Mouse (Mus musculus): ENCODE measurements around the gene Trex2. TPM values are rescaled to one million over a fixed set of nuclear protein-coding genes. Genes with fewer than 3 reads are reported as not detected.
"Not testable (repeated sequence)": the region's sequence is repeated elsewhere in the genome, so short reads cannot be mapped to it uniquely, and the experiment has no call there.

The Trex2 gene
- polyA plus RNA-seq, 1 experiment from 2014 or later, result not detected

DNA sequence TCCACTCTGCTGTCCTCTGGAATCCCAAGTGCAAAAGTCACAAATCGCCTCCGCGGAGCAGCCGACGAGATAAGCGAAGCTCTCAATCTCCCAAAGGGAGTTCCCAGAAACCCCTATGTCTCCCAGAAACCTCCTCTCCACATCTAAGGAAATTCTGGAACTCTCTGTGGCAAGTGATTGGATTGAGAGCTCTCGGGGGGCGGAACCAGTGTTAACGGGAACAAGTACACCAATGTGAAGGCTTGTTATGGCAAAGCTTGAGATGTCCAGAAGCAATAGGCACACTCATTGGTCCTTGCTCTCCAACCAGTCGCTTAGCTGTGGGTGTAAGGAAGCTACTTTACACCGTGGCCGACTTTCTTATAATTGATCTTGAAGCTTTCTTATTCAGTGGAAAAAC is 33.5 kb downstream of the Trex2 start:
- Histone ChIP-seq H3K27ac (ENCODE audit: low read depth, low read length) (no peak overlapping the region), H3K4me1 (replicated peaks; ENCODE audit: control insufficient read depth, insufficient read depth, low read length) (no peaks in the 10 kb centered on the region), H3K9ac (ENCODE audit: low read depth, low read length) (no peak overlapping the region), H3K36me3 (ENCODE audit: control insufficient read depth, insufficient read depth) (no peaks in the 10 kb centered on the region), H3K9me3 (ENCODE audit: control insufficient read depth) (no peaks in the 10 kb centered on the region), H3K4me3 (ENCODE audit: low read depth, low read length) (no peak overlapping the region), H3K4me2 (replicated peaks; ENCODE audit: low read depth) (no peak overlapping the region), H3K27me3 (replicated peaks; ENCODE audit: control insufficient read depth, insufficient read depth, low read length) (no peaks in the 10 kb centered on the region)
- no peak for ATAC-seq
- TF ChIP-seq CTCF (IDR thresholded peaks at IDR 0.05; ENCODE audit: low read depth), result no peak
- 93% methylated on average over 12 of the region's 12 CpGs for WGBS

DNA sequence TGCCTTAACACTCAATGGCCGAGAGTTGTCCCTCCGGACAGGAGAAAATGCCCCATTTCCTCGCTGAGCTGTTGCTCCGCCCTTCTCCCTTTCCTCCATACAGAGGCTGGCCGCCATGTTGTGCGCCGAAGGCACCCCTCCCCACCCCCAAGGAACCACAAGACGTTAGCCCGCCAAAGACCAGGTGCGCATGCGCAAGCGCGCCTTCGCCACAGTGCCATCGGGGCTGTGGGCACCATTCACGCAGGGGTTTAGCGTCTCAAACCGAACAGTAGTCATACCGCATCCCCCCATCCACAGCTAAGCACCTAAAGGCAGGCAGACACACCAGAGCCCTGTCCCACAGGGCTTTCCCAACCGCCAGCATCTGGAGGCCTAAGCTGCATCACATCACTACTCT is 34.2 kb downstream of the Trex2 start:
- no peak overlapping the region for H3K4me2 ChIP-seq (replicated peaks; ENCODE audit: low read depth)
- no peak overlapping the region for H3K27ac ChIP-seq (ENCODE audit: low read depth, low read length)
- ATAC-seq, result no peak
- 90% methylated on average over 19 of the region's 20 CpGs for WGBS
- no peak overlapping the region for H3K9ac ChIP-seq (ENCODE audit: low read depth, low read length)
- no peaks in the 10 kb centered on the region for H3K27me3 ChIP-seq (replicated peaks; ENCODE audit: control insufficient read depth, insufficient read depth, low read length)
- no peak overlapping the region for H3K4me3 ChIP-seq (ENCODE audit: low read depth, low read length)
- no peak for TF ChIP-seq CTCF (IDR thresholded peaks at IDR 0.05; ENCODE audit: low read depth)
- H3K9me3 ChIP-seq (ENCODE audit: control insufficient read depth), result no peaks in the 10 kb centered on the region
- no peaks in the 10 kb centered on the region for H3K36me3 ChIP-seq (ENCODE audit: control insufficient read depth, insufficient read depth)
- H3K4me1 ChIP-seq (replicated peaks; ENCODE audit: control insufficient read depth, insufficient read depth, low read length), result no peaks in the 10 kb centered on the region

DNA sequence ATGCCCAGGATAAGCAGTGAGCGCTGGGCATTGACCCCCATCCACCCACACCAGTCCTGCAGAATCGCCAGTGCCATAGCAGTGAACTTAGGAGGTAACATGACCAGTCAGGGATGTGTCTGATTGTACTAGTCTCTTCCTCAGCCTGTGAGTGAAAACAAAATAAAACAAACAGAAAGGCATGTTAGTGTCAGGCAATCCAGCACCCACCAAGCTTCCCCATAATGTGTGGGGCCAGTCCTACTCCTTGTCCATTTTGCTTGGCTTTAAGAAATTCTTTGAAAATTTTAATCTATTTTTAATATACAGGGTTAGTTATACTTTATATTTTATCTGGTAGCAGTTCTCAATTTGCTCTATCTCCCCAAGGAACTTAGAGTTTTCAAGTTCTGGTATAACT is 36.5 kb downstream of the Trex2 start, which contains the start of gene Gm18336:
Gm18336 (minus strand) TSS at position 101 of the 400 bp plus-strand sequence.
- ATAC-seq, result not testable (repeated sequence)

DNA sequence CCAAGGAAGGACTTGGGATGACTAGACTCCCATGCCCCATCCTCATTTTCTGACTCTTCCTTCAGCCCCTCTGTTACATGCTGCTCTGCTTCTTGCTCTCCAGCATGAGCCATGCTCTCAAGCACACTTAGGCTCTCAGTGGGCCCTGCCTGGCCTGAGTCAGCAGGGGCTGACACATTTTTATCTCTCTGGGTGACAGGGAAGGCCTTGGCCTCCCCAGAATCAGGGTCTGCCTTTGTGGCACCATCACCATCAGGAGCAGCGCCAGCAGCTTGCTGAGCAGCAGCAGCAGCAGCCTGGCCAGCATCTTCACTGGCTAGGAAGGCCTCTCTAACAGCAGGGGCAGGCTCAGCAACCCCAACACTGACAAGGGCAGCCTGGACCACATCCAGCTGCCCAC is 38.7 kb downstream of the Trex2 start:
- no peak overlapping the region for H3K4me2 ChIP-seq (replicated peaks; ENCODE audit: low read depth)
- H3K9ac ChIP-seq (ENCODE audit: low read depth, low read length), result no peak overlapping the region
- 100% methylated on average over 1 of the region's 1 CpGs for WGBS
- H3K4me3 ChIP-seq (ENCODE audit: low read depth, low read length), result no peak overlapping the region
- no peaks in the 10 kb centered on the region for H3K36me3 ChIP-seq (ENCODE audit: control insufficient read depth, insufficient read depth)
- H3K9me3 ChIP-seq (ENCODE audit: control insufficient read depth), result no peaks in the 10 kb centered on the region
- no peak overlapping the region for H3K27ac ChIP-seq (ENCODE audit: low read depth, low read length)
- TF ChIP-seq CTCF (IDR thresholded peaks at IDR 0.05; ENCODE audit: low read depth), result no peak
- ATAC-seq, result no peak
- no peaks in the 10 kb centered on the region for H3K4me1 ChIP-seq (replicated peaks; ENCODE audit: control insufficient read depth, insufficient read depth, low read length)
- no peaks in the 10 kb centered on the region for H3K27me3 ChIP-seq (replicated peaks; ENCODE audit: control insufficient read depth, insufficient read depth, low read length)

More for the DNA sequence above, 36.5 kb downstream of the Trex2 start, which contains the start of gene Gm18336:
- H3K4me3 ChIP-seq (ENCODE audit: low read depth, low read length); H3K9me3 ChIP-seq (ENCODE audit: control insufficient read depth); H3K4me1 ChIP-seq (replicated peaks; ENCODE audit: control insufficient read depth, insufficient read depth, low read length); H3K4me2 ChIP-seq (replicated peaks; ENCODE audit: low read depth); H3K36me3 ChIP-seq (ENCODE audit: control insufficient read depth, insufficient read depth); H3K9ac ChIP-seq (ENCODE audit: low read depth, low read length); H3K27me3 ChIP-seq (replicated peaks; ENCODE audit: control insufficient read depth, insufficient read depth, low read length); H3K27ac ChIP-seq (ENCODE audit: low read depth, low read length): not testable (repeated sequence)
- 92% methylated on average over 1 of the region's 2 CpGs for WGBS

DNA sequence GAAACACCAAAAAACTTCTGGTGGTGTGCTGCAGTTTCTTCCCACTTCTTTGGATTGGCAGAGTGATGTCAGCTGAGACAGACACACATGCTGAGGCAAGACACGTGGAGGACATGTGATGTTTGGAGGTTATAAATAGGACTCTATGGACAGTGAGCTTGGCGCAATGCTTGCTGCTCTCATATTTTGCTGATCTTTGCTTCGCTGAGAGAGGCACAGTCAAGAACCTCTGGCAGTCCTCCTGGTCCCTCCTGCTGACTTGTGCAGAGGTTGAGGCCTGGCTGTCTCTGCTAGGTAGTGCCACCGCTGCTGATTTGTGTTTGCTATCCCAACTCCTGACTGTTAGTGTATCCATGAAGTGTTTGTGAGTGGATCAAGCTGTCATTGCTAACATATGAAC is 43.7 kb downstream of the Trex2 start:
- TF ChIP-seq CTCF (IDR thresholded peaks at IDR 0.05; ENCODE audit: low read depth), result no peak
- no peak overlapping the region for H3K4me2 ChIP-seq (replicated peaks; ENCODE audit: low read depth)
- no peaks in the 10 kb centered on the region for H3K4me1 ChIP-seq (replicated peaks; ENCODE audit: control insufficient read depth, insufficient read depth, low read length)
- H3K27ac ChIP-seq (ENCODE audit: low read depth, low read length), result no peak overlapping the region
- no peak overlapping the region for H3K9ac ChIP-seq (ENCODE audit: low read depth, low read length)
- no peaks in the 10 kb centered on the region for H3K9me3 ChIP-seq (ENCODE audit: control insufficient read depth)
- WGBS, result 76% methylated on average over 4 of the region's 4 CpGs
- no peak for ATAC-seq
- no peak overlapping the region for H3K4me3 ChIP-seq (ENCODE audit: low read depth, low read length)
- no peaks in the 10 kb centered on the region for H3K36me3 ChIP-seq (ENCODE audit: control insufficient read depth, insufficient read depth)
- H3K27me3 ChIP-seq (replicated peaks; ENCODE audit: control insufficient read depth, insufficient read depth, low read length), result no peaks in the 10 kb centered on the region

DNA sequence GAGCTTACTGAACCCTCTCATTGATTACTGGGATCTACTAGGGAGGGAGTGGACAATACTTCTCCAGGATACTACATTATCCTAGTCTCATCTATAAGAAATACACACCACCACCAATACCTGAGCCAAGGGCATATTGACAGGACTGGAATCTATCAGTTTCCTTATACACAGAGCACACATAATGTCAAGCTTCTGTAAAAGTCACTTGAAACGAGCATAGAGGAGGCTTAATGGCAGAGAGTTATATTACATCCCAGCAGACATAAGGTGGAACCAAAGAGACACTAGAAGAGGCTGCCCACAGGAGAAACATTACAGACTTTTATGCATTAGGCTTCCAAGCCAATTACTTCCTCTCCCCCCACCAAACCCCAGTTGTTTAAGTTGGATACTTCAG is 50.2 kb downstream of the Trex2 start:
- Histone ChIP-seq H3K4me2 (replicated peaks; ENCODE audit: low read depth) (no peak overlapping the region), H3K4me3 (ENCODE audit: low read depth, low read length) (no peak overlapping the region), H3K9me3 (ENCODE audit: control insufficient read depth) (no peaks in the 10 kb centered on the region), H3K9ac (ENCODE audit: low read depth, low read length) (no peak overlapping the region), H3K27me3 (replicated peaks; ENCODE audit: control insufficient read depth, insufficient read depth, low read length) (no peaks in the 10 kb centered on the region), H3K27ac (ENCODE audit: low read depth, low read length) (no peak overlapping the region), H3K36me3 (ENCODE audit: control insufficient read depth, insufficient read depth) (no peaks in the 10 kb centered on the region), H3K4me1 (replicated peaks; ENCODE audit: control insufficient read depth, insufficient read depth, low read length) (no peaks in the 10 kb centered on the region)
- ATAC-seq, result no peak
- 24% methylated on average over 1 of the region's 1 CpGs for WGBS
- TF ChIP-seq CTCF (IDR thresholded peaks at IDR 0.05; ENCODE audit: low read depth), result no peak

DNA sequence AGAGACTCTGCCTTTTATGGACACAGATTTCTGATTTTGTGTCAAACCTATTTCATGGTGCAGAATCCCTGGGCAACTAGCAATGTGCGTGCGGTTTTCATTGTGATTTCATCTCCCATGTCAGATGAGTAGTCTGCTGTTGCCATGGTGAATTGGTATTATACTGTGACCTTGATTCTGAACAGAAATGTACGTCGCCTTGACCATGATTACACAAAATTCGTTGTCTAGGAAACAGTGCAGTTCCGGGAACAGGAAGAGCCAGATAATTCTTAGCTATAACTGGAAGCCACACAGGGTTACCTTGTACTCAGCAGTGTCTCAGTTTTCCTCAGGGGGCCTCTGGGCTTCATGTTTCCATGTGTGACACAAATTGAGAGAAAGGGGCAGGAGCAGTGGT is 50.7 kb downstream of the Trex2 start:
- Histone ChIP-seq H3K9ac (ENCODE audit: low read depth, low read length) (no peak overlapping the region), H3K27me3 (replicated peaks; ENCODE audit: control insufficient read depth, insufficient read depth, low read length) (no peaks in the 10 kb centered on the region), H3K4me2 (replicated peaks; ENCODE audit: low read depth) (no peak overlapping the region), H3K36me3 (ENCODE audit: control insufficient read depth, insufficient read depth) (no peaks in the 10 kb centered on the region), H3K9me3 (ENCODE audit: control insufficient read depth) (no peaks in the 10 kb centered on the region), H3K4me1 (replicated peaks; ENCODE audit: control insufficient read depth, insufficient read depth, low read length) (no peaks in the 10 kb centered on the region), H3K27ac (ENCODE audit: low read depth, low read length) (no peak overlapping the region), H3K4me3 (ENCODE audit: low read depth, low read length) (no peak overlapping the region)
- no peak for TF ChIP-seq CTCF (IDR thresholded peaks at IDR 0.05; ENCODE audit: low read depth)
- ATAC-seq, result no peak
- WGBS, result 61% methylated on average over 6 of the region's 6 CpGs

Other genes starting within 250 kb of the Trex2 start
- gene Xlr3b, start 243.1 kb downstream of the Trex2 start, polyA plus RNA-seq (2015; fragmentation: Nextera tagmentation; extraction: Ambion mirVana), result 0.91 and 2.6 TPM in 2 replicates
- gene Xlr4b, start 221.0 kb downstream of the Trex2 start, polyA plus RNA-seq (2015; fragmentation: Nextera tagmentation; extraction: Ambion mirVana), result 0.50 and 0.88 TPM in 2 replicates
- gene F8a, start 207.1 kb downstream of the Trex2 start, polyA plus RNA-seq (2015; fragmentation: Nextera tagmentation; extraction: Ambion mirVana), result 21.8 and 24.2 TPM in 2 replicates
- gene Xlr4c, start 192.2 kb downstream of the Trex2 start, polyA plus RNA-seq (2015; fragmentation: Nextera tagmentation; extraction: Ambion mirVana), result 0.40 and 0.63 TPM in 2 replicates
- gene Xlr3c, start 170.0 kb downstream of the Trex2 start, polyA plus RNA-seq (2015; fragmentation: Nextera tagmentation; extraction: Ambion mirVana), result not detected in 2 replicates
- 0.65 and 0.97 TPM in 2 replicates for gene Xlr5a, start 142.4 kb downstream of the Trex2 start, polyA plus RNA-seq (2015; fragmentation: Nextera tagmentation; extraction: Ambion mirVana)
- gene Xlr5c, start 142.4 kb downstream of the Trex2 start, polyA plus RNA-seq (2015; fragmentation: Nextera tagmentation; extraction: Ambion mirVana), result 0.54 and 0.59 TPM in 2 replicates
- gene Gm45015, start 98.5 kb downstream of the Trex2 start, polyA plus RNA-seq (2015; fragmentation: Nextera tagmentation; extraction: Ambion mirVana), result not detected in 2 replicates
- 2.2 and 2.3 TPM in 2 replicates for gene Zfp275, start 92.7 kb downstream of the Trex2 start, polyA plus RNA-seq (2015; fragmentation: Nextera tagmentation; extraction: Ambion mirVana)
- gene Gm18336, start 36.6 kb downstream of the Trex2 start, polyA plus RNA-seq (2015; fragmentation: Nextera tagmentation; extraction: Ambion mirVana), result not detected in 2 replicates
- gene Zfp92, start 24.2 kb downstream of the Trex2 start, polyA plus RNA-seq (2015; fragmentation: Nextera tagmentation; extraction: Ambion mirVana), result 0.21 and 0.26 TPM in 2 replicates
- gene Haus7, start 23.7 kb upstream of the Trex2 start, polyA plus RNA-seq (2015; fragmentation: Nextera tagmentation; extraction: Ambion mirVana), result 38.2 and 38.6 TPM in 2 replicates
- gene Bgn, start 48.3 kb upstream of the Trex2 start, polyA plus RNA-seq (2015; fragmentation: Nextera tagmentation; extraction: Ambion mirVana), result 35.2 and 43.0 TPM in 2 replicates
- gene Atp2b3, start 67.7 kb upstream of the Trex2 start, polyA plus RNA-seq (2015; fragmentation: Nextera tagmentation; extraction: Ambion mirVana), result 0.12 and 0.13 TPM in 2 replicates
- gene Dusp9, start 204.1 kb upstream of the Trex2 start, polyA plus RNA-seq (2015; fragmentation: Nextera tagmentation; extraction: Ambion mirVana), result 2.2 and 2.7 TPM in 2 replicates
- gene Pnck, start 224.8 kb upstream of the Trex2 start, polyA plus RNA-seq (2015; fragmentation: Nextera tagmentation; extraction: Ambion mirVana), result 8.5 and 9.4 TPM in 2 replicates
- 46.8 and 50.9 TPM in 2 replicates for gene Slc6a8, start 237.8 kb upstream of the Trex2 start, polyA plus RNA-seq (2015; fragmentation: Nextera tagmentation; extraction: Ambion mirVana)